Mouse (Mus musculus): ENCODE measurements around the gene Osgep.
"Not testable (repeated sequence)": the region's sequence is repeated elsewhere in the genome, so short reads cannot be mapped to it uniquely, and the experiment has no call there.

The Osgep gene

GRCm38 (mm10) chr14:50924281-50925064 is at the start of gene Osgep, which contains the start of gene Apex1:
Osgep (minus strand) TSS chr14:50924893.
Apex1 (plus strand) TSS chr14:50924968.
- peak; percentile 97 to 98 for DNase-seq

DNA sequence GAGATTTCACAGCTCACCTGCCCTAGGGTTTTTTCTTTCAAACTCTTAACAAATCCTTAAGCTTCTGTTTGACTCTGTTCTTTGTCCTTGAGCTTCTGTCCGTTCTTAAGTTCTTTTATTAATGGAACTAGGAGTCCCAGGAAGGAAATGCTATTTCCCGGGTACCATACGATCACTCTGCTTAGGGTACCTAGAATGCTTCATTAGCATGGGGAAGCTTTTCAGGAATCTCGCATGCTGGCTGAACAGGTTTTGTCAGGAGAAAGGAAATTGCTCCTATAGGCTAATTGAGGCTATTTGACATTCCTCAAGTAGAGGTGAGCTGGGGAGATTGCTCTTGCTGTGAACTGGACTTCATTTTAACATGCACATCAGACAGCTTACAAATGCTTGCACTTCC is 49.0 kb upstream of the Osgep start:
- no peak for DNase-seq

DNA sequence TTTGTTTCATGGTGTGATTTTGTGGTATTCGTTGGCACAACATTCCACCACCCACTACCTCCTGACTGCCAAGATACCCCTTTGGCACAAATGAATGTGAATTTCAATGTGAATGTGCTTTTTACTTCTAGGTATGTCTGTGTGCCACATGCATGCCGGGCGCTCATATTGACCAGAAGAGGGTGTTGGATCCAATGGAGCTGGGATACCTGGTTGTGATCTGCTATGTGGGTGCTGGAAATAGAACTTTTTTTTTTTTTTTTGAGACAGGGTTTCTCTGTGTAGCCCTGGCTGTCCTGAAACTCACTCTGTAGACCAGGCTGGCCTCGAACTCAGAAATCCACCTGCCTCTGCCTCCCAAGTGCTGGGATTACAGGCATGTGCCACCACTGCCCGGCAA is 48.4 kb upstream of the Osgep start:
- not testable (repeated sequence) for DNase-seq

- DNase-seq = no peak
Measured at GRCm38 (mm10) chr14:50970822-50971221, 46.1 kb upstream of the Osgep start.

- DNase-seq = no peak
Measured at GRCm38 (mm10) chr14:50969558-50970544, 45.2 kb upstream of the Osgep start.

DNA sequence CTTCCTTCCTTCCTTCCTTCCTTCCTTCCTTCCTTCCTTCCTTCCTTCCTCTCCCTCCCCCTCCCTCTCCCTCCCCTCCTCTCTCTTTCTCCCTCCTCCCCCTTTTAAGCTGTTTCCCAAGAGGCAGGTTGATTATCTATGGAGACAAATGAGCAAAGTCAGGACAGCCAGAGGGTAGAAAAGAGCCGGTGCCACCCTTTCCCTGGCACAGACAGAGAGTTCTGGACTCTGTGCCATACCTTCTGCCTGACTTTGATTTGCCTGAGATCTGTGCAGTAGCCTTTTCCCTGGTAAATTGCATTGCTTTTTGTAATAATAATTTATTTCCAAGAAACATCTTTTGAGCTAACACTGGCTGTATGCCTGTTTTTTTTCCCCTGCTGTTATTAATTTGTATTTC is 44.3 kb upstream of the Osgep start:
- no peak for DNase-seq

- no peak for DNase-seq
Measured at GRCm38 (mm10) chr14:50968216-50968980, 43.7 kb upstream of the Osgep start.

- DNase-seq = not testable (repeated sequence)
Measured at GRCm38 (mm10) chr14:50958289-50958995, 33.7 kb upstream of the Osgep start.

DNA sequence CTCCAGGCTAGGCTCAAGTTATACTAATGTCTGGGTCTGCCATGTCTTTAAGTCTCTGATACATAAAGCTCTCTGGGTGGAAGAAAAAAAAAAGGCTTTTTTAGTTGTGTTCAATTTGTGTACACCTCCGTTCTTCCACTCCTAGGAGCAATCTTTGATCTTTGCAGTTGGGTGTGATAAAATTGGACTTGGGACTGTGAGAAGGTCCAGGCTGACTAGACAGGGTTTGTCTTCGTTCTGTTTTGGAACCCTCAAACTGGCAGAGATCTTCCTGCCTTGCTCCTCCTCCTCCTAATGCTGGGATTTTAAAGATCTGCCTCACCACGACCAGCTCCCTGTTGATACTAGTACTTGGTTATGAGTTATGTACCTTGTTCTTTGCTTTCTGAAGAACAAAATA is 32.5 kb upstream of the Osgep start:
- not testable (repeated sequence) for DNase-seq

- not testable (repeated sequence) for DNase-seq
Measured at GRCm38 (mm10) chr14:50956724-50957123, 32.0 kb upstream of the Osgep start.

DNA sequence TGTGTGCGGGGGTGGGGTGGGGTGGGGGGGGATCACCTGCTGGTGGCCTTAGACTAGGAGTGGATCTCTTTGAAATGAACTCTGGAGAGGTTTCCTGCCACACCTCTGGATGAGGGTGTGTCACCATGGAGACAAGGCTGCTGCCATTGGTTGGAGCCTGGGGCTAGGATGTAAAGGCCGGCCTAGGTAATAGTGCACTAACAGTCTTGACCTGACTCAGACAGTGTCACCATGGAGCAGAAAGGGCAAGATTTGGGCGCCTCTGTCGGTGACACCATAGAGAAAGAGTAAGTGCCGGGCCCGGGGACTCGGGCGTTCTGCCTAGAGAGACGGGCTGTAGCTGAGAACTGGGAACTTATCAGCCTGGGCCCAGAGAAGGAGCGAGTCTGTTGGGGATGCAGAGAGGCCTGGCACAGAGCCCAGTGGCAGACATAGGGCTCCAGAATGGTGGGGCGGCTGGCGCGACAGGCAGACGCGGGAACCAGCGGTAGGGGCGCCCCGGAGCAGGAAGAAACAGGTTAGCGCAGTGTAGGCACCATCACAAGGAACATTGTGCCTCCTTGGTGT is 31.3 kb upstream of the Osgep start, which contains the start of gene Pnp2:
Gene Pnp2, plus strand, starts transcription at position 51 of the 567 bp plus-strand sequence.
- peak; percentile 51 to 72 for DNase-seq

DNA sequence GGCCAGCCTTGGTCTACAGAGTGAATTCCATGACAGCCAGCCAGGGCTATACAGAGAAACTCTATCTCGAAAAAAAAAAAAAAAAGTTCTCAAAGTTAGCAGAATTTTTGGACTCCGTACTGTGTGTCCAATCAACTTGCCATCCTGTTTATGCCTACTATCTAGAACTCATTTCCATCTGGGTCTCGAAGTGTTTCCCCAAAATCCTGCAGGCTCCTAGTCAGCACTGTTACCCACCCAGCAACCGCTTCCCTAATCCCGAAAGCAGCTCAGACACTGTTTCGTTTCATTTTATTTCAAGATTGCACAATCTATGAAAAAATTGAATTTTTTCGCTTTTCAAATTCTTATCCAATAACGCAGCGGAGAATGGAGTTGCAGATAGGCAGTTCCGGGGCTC is 30.8 kb upstream of the Osgep start:
- DNase-seq = no peak

GRCm38 (mm10) chr14:50945526-50945925 is 20.8 kb upstream of the Osgep start:
- DNase-seq = not testable (repeated sequence)

GRCm38 (mm10) chr14:50945081-50945480 is 20.4 kb upstream of the Osgep start:
- DNase-seq = not testable (repeated sequence)

- peak in 1 of 2 experiments; percentile 56 for DNase-seq
Measured at GRCm38 (mm10) chr14:50944668-50945033, 20.0 kb upstream of the Osgep start.

DNA sequence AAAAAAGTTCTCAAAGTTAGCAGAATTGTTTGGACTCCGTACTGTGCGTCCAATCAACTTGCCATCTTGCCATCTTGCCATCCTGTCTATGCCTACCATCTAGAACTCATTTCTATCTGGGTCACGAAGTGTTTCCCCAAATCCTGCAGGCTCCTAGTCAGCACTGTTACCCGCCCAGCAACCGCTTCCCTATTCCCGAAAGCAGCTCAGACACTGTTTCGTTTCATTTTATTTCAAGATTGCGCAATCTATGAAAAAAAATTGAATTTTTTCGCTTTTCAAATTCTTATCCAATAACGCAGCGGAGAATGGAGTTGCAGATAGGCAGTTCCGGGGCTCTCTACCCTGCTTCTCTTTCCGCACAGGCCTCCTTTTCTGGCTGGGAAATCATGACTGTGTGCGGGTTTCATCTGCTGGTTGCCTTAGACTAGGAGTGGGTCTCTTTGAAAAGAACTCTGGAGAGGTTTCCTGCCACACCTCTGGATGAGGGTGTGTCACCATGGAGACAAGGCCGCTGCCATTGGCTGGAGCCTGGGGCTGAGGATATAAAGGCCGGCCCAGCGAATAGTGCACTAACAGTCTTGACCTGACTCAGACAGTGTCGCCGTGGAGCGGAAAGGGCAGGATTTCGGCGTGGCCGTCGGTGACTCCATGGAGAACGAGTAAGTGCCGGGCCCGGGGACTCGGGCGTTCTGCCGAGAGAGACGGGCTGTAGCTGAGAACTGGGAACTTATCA is 19.4 kb upstream of the Osgep start, which contains the start of gene Gm49342:
Gene Gm49342, plus strand, starts transcription at position 586 of the 736 bp plus-strand sequence.
- peak; percentile 96 to 97 for DNase-seq

- DNase-seq = no peak
Measured at GRCm38 (mm10) chr14:50938940-50939339, 14.2 kb upstream of the Osgep start.

DNA sequence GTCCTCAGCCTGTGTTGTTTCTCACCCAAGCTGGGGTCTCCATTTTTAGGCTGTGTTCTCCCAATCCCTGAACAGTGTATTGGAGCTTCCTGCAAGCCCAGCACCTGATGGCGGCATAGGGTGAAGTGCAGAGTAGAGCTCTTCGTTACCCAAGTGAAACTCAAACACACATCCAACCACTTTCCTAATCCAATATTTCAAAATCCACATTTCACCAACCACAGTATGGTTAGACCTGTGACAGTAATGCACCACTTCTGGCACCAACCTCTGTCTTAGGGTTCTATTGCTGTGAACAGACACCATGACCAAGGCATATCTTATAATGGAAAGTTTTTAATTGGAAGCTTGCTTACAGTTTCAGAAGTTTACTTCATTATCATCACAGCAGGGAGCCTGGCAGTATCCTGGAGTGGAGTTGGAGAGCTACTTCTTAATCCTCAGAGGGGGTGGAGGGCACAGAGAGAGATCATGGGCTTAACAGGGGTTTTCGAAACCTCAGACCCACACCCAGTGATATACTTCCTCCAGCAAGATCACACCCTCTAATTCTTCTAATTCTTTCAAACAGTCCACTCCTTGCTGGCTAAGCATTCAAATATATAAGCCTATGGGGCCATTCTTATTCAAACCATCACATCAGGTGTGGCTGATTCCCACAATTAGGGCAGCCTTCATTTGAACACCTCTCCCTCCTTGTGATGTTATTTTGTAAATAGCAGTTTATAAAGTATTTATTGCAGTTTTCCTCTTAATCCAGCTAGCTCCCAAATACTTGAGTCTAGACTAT is 13.6 kb upstream of the Osgep start:
- no peak for DNase-seq

DNA sequence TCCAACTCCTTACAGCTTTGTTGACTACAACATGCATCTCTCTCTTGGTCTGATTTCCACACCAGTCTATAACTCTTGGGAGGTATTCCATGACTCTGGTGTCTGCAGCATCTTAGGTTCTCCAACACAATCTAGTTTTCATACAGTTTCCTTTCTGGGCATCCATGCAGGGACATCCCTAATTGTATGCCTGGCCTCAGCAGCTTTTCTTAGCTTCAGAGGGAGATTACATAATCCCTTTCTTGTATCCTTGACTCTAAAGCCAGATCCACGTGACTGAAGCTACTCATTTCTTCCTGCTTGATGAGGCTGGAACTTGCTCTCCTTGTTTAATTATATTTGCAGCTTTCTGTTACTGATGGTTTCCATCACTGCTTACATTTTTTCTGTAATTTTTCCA is 12.0 kb upstream of the Osgep start:
- no peak for DNase-seq

- no peak for DNase-seq
Measured at GRCm38 (mm10) chr14:50931493-50932020, 6.9 kb upstream of the Osgep start.

All from kidney, postnatal 36 days (tissue).